Mouse (Mus musculus): ENCODE data around the gene Gckr.

DNA sequence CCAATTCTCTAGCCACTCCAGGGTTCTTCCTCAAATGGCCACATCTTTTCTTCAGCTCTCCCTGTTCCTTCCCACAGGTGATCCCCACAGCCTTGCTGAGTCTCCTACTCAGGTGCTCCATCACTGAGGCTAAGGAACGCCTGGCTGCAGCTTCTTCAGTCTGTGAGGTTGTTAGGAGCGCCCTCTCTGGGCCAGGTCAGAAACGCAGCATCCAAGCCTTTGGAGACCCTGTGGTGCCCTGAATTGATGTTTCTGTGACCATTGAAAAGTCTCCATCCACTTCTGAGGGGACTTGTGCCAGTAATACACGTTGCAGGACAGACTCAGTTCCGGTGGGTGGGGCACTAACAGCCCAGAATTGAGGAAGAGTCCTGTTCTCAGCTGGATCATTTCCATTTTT, 29.6 kb downstream of the Gckr start:
- TF ChIP-seq CTCF (IDR thresholded peaks at IDR 0.05; ENCODE audit: low read depth): peak; percentile 47
- TF ChIP-seq EP300 (optimal IDR thresholded peaks at IDR 0.05): no peak
